Mouse (Mus musculus) ES-E14 (cell line): ENCODE results near the gene Nid1.

Source experiments
- ZC3H11A ChIP-seq: IDR thresholded peaks from 2 replicates; pipeline ENCODE4 v1.6.1; 2012; ENCODE audit warnings: low read depth, mild to moderate bottlenecking, inconsistent platforms, low read length, borderline replicate concordance
- ZNF384 ChIP-seq: IDR thresholded peaks from 2 replicates; pipeline ENCODE4 v1.6.1; 2012; ENCODE audit warnings: low read depth, low read length, inconsistent platforms

GRCm38 (mm10) chr13:13484351-13484751, 47.0 kb downstream of the Nid1 start:
- TF ChIP-seq ZNF384 (no peak), ZC3H11A (no peak)
